Comparison of ENCODE assay signal across 12 mouse cellular contexts in the genomic region with DNA sequence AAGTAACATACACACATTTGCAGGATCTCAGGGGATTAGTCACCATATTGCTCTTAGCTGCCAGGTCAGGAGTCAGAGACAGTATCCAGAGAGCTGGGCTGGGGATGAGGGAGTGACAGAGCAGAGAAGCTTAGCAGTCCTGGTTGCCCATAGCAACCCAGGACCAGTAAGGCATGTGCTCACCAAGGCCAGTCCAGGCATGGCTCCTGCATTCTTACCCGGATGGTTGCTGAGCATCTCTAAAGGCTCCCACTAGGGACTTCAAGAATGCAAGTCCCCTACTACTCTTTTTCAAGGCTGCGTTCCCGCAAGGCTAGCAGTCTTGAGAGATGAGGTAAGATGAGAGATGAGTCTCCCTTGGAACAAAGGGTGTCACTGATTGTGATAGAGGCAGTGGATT. TPM values are rescaled to one million over a fixed set of nuclear protein-coding genes. Genes with fewer than 3 reads are reported as not detected.
DNase-seq lines count a peak whose midpoint lies in the region; ATAC-seq and TF ChIP-seq lines count a peak whose summit lies in the region.
"Had no signal": no experiment of that assay in that cellular context is flagged by ENCODE, and none has a peak within 500 bp of the region (broad histone marks: within the 10 kb centered on the region; RNA-seq: fewer than 3 reads in every experiment).

No protein-coding gene starts in this region.

- WGBS in forebrain, postnatal 0 days = 23% methylated on average over 3 of the region's 3 CpGs
- WGBS in midbrain, embryonic 12.5 days = 20% methylated on average over 3 of the region's 3 CpGs
- WGBS in intestine, embryonic 15.5 days = 58% methylated on average over 3 of the region's 3 CpGs

- intact Hi-C loops in heart, postnatal 14 days (cut with DNase I) = no loop called here

- DNase-seq in 3T3-L1 (ENCODE audit: low read depth, low spot score) = peak; percentile 82
- DNase-seq in embryo, embryonic 10 days (ENCODE audit: low spot score) = peak; percentile 63
- DNase-seq in forebrain, postnatal 0 days = no peak
- DNase-seq in heart, postnatal 14 days = no peak
- DNase-seq in spleen, adult 12 weeks (ENCODE audit: low spot score) = no peak
- DNase-seq in lung, postnatal 10 days = no peak
- DNase-seq: liver, postnatal 0 days had no signal

- ATAC-seq in forebrain, postnatal 0 days = peak; percentile 79
- ATAC-seq in midbrain, embryonic 12.5 days (ENCODE audit: low FRiP score, low read depth) = peak; percentile 75
- ATAC-seq in intestine, embryonic 15.5 days = no peak
- ATAC-seq: liver, postnatal 0 days had no signal

- no peaks in the 10 kb centered on the region for H3K9me3 ChIP-seq in forebrain, postnatal 0 days (ENCODE audit: low read length)
- H3K9me3 ChIP-seq in midbrain, embryonic 12.5 days = no peaks in the 10 kb centered on the region
- no peaks in the 10 kb centered on the region for H3K9me3 ChIP-seq in intestine, embryonic 15.5 days
- H3K9me3 ChIP-seq: kidney, embryonic 15.5 days had no signal

- H3K9ac ChIP-seq in forebrain, postnatal 0 days = no peak overlapping the region
- H3K9ac ChIP-seq in midbrain, embryonic 12.5 days (replicated peaks) = no peak overlapping the region
- H3K9ac ChIP-seq in intestine, embryonic 15.5 days = no peak overlapping the region
- H3K9ac ChIP-seq: kidney, embryonic 15.5 days; liver, postnatal 0 days had no signal

- no peak for TF ChIP-seq CTCF in forebrain, postnatal 0 days (IDR thresholded peaks at IDR 0.05; ENCODE audit: low read depth)

- no peak overlapping the region for H3K27ac ChIP-seq in forebrain, postnatal 0 days (ENCODE audit: low read depth, low read length)
- H3K27ac ChIP-seq in midbrain, embryonic 12.5 days (replicated peaks) = 0 out of 2 replicates have a peak overlapping the region, but pooled peaks have one; percentile 7
- H3K27ac ChIP-seq in intestine, embryonic 15.5 days = no peak overlapping the region
- H3K27ac ChIP-seq: kidney, embryonic 15.5 days; left cerebral cortex, adult 2 months had no signal

- H3K4me1 ChIP-seq in forebrain, postnatal 0 days (ENCODE audit: insufficient read depth) = no peaks in the 10 kb centered on the region
- H3K4me1 ChIP-seq in midbrain, embryonic 12.5 days = peaks cover 7% of the 10 kb centered on the region; the same call in 1 of the 2 replicates
- no peaks in the 10 kb centered on the region for H3K4me1 ChIP-seq in intestine, embryonic 15.5 days (replicated peaks)
- H3K4me1 ChIP-seq: kidney, embryonic 15.5 days had no signal

- no peaks in the 10 kb centered on the region for H3K36me3 ChIP-seq in forebrain, postnatal 0 days (ENCODE audit: insufficient read depth)
- no peaks in the 10 kb centered on the region for H3K36me3 ChIP-seq in midbrain, embryonic 12.5 days
- H3K36me3 ChIP-seq in intestine, embryonic 15.5 days = no peaks in the 10 kb centered on the region
- H3K36me3 ChIP-seq: kidney, embryonic 15.5 days had no signal

- no peak overlapping the region for H3K4me3 ChIP-seq in forebrain, postnatal 0 days (ENCODE audit: low read depth, low read length)
- H3K4me3 ChIP-seq in midbrain, embryonic 12.5 days = no peak overlapping the region
- H3K4me3 ChIP-seq in intestine, embryonic 15.5 days (replicated peaks) = no peak overlapping the region
- H3K4me3 ChIP-seq: kidney, embryonic 15.5 days; left cerebral cortex, adult 2 months had no signal

- H3K27me3 ChIP-seq in forebrain, postnatal 0 days (ENCODE audit: insufficient read depth, low read length) = no peaks in the 10 kb centered on the region
- no peaks in the 10 kb centered on the region for H3K27me3 ChIP-seq in midbrain, embryonic 12.5 days
- no peaks in the 10 kb centered on the region for H3K27me3 ChIP-seq in intestine, embryonic 15.5 days (replicated peaks)
- H3K27me3 ChIP-seq: kidney, embryonic 15.5 days had no signal

- H3K4me2 ChIP-seq in forebrain, postnatal 0 days (ENCODE audit: low read depth) = no peak overlapping the region
- no peak overlapping the region for H3K4me2 ChIP-seq in midbrain, embryonic 12.5 days (replicated peaks)
- no peak overlapping the region for H3K4me2 ChIP-seq in intestine, embryonic 15.5 days (replicated peaks)
- H3K4me2 ChIP-seq: kidney, embryonic 15.5 days had no signal

RNA-seq across cellular contexts. Expression of a gene that starts 31.9 kb away (rescaled TPM):
- total RNA-seq in forebrain, postnatal 0 days (2014; rRNA removed) = 71.9 and 97.0 TPM in 2 replicates
- 154 and 173 TPM in 2 replicates for polyA plus RNA-seq in forebrain, postnatal 0 days (2015; fragmentation: Nextera tagmentation; extraction: Ambion mirVana)
- polyA plus RNA-seq in midbrain, embryonic 12.5 days (2016; fragmentation: Nextera tagmentation; extraction: Ambion mirVana) = 183 and 185 TPM in 2 replicates
- 10 to 100 TPM; 67.3 to 69.4 TPM for total RNA-seq in heart, postnatal 14 days (2021)
- 132 and 154 TPM in 2 replicates for polyA plus RNA-seq in intestine, embryonic 15.5 days (2015; fragmentation: Nextera tagmentation; extraction: Ambion mirVana)

RNA-seq across cellular contexts. Expression of a gene that starts 32.0 kb away (rescaled TPM):
- 1.4 and 2.4 TPM in 2 replicates for total RNA-seq in forebrain, postnatal 0 days (2014; rRNA removed)
- 1.2 and 1.3 TPM in 2 replicates for polyA plus RNA-seq in forebrain, postnatal 0 days (2015; fragmentation: Nextera tagmentation; extraction: Ambion mirVana)
- polyA plus RNA-seq in midbrain, embryonic 12.5 days (2016; fragmentation: Nextera tagmentation; extraction: Ambion mirVana) = 0.08 and 0.10 TPM in 2 replicates
- not detected for total RNA-seq in heart, postnatal 14 days (2021)
- polyA plus RNA-seq in intestine, embryonic 15.5 days (2015; fragmentation: Nextera tagmentation; extraction: Ambion mirVana) = 0.23 and 0.35 TPM in 2 replicates
- polyA plus RNA-seq: small intestine, adult 2 months had no signal

Comparison
In these comparisons a context has a peak if more than half of its experiments do, and no peak if none do; other contexts are left out.
1. DNase-seq: peak in 3T3-L1 (single experiment) and embryo, embryonic 10 days (single experiment); none in forebrain, postnatal 0 days (single experiment), heart, postnatal 14 days (0 of 2), spleen, adult 12 weeks (single experiment) and lung, postnatal 10 days (single experiment).